Mouse (Mus musculus): ENCODE measurements at regions not wholly inside any gene's neighbourhood (a gene's known extent, or its start where the extent isn't known, plus 50 kb on each side); places are given as distances from the start of the nearest gene placed in this dataset.

GRCm38 (mm10) chr7:34587239-34587638 lies 69.3 kb downstream of the Kctd15 start:
- DNase-seq (ENCODE audit: low spot score in 2 of 2), result no peak

- no peak for DNase-seq (ENCODE audit: low spot score in 2 of 2)
Measured at GRCm38 (mm10) chr7:34585312-34585865, 71.1 kb downstream of the Kctd15 start.

- no peak for DNase-seq (ENCODE audit: low spot score in 2 of 2)
Measured at GRCm38 (mm10) chr7:34584870-34585269, 71.7 kb downstream of the Kctd15 start.

- DNase-seq (ENCODE audit: low spot score in 2 of 2), result no peak
Measured at GRCm38 (mm10) chr7:34580866-34581265, 75.7 kb downstream of the Kctd15 start.

GRCm38 (mm10) chr7:34571295-34571694 lies 85.2 kb downstream of the Kctd15 start:
- no peak for DNase-seq (ENCODE audit: low spot score in 2 of 2)

GRCm38 (mm10) chr7:34570114-34571065 lies 86.1 kb downstream of the Kctd15 start:
- DNase-seq (ENCODE audit: low spot score in 2 of 2), result peak; percentile 22 to 36

- DNase-seq (ENCODE audit: low spot score in 2 of 2), result no peak
Measured at GRCm38 (mm10) chr7:34569747-34570113, 86.8 kb downstream of the Kctd15 start.

GRCm38 (mm10) chr7:34567575-34567974 lies 89.0 kb downstream of the Kctd15 start:
- no peak for DNase-seq (ENCODE audit: low spot score in 2 of 2)

GRCm38 (mm10) chr7:34562160-34562559 lies 94.4 kb downstream of the Kctd15 start:
- no peak for DNase-seq (ENCODE audit: low spot score in 2 of 2)

GRCm38 (mm10) chr7:34558615-34559343 lies 97.8 kb downstream of the Kctd15 start:
- no peak for DNase-seq (ENCODE audit: low spot score in 2 of 2)

GRCm38 (mm10) chr7:34555196-34555595 lies 101.3 kb downstream of the Kctd15 start:
- DNase-seq (ENCODE audit: low spot score in 2 of 2), result no peak

GRCm38 (mm10) chr7:34546609-34547316 lies 109.8 kb downstream of the Kctd15 start:
- no peak for DNase-seq (ENCODE audit: low spot score in 2 of 2)

GRCm38 (mm10) chr7:34545906-34546305 lies 110.6 kb downstream of the Kctd15 start:
- DNase-seq (ENCODE audit: low spot score in 2 of 2), result no peak

- no peak for DNase-seq (ENCODE audit: low spot score in 2 of 2)
Measured at GRCm38 (mm10) chr7:34541906-34542305, 114.6 kb downstream of the Kctd15 start.

GRCm38 (mm10) chr7:34541000-34541399 lies 115.5 kb downstream of the Kctd15 start:
- DNase-seq (ENCODE audit: low spot score in 2 of 2), result no peak

GRCm38 (mm10) chr7:34539856-34540255 lies 116.7 kb downstream of the Kctd15 start:
- DNase-seq (ENCODE audit: low spot score in 2 of 2), result no peak

GRCm38 (mm10) chr7:34538310-34539055 lies 118.0 kb downstream of the Kctd15 start:
- DNase-seq (ENCODE audit: low spot score in 2 of 2), result no peak

- no peak for DNase-seq (ENCODE audit: low spot score in 2 of 2)
Measured at GRCm38 (mm10) chr7:34537122-34537521, 119.4 kb downstream of the Kctd15 start.

GRCm38 (mm10) chr7:34534241-34534640 lies 122.3 kb downstream of the Kctd15 start:
- no peak for DNase-seq (ENCODE audit: low spot score in 2 of 2)

GRCm38 (mm10) chr7:34531639-34532038 lies 124.9 kb downstream of the Kctd15 start:
- DNase-seq (ENCODE audit: low spot score in 2 of 2), result no peak

GRCm38 (mm10) chr7:34507858-34508257 lies 114.7 kb upstream of the Lsm14a start:
- DNase-seq (ENCODE audit: low spot score in 2 of 2), result no peak

Measured in frontal cortex, postnatal 36 days (tissue).